Mouse (Mus musculus): ENCODE measurements at regions not wholly inside any gene's neighbourhood (a gene's known extent, or its start where the extent isn't known, plus 50 kb on each side); places are given as distances from the start of the nearest gene placed in this dataset.

GRCm38 (mm10) chr8:8562268-8562667 lies 98.8 kb downstream of the Efnb2 start:
- no peak for DNase-seq

GRCm38 (mm10) chr8:8558050-8558449 lies 103.0 kb downstream of the Efnb2 start:
- no peak for DNase-seq

GRCm38 (mm10) chr8:8556152-8556551 lies 104.9 kb downstream of the Efnb2 start:
- DNase-seq: no peak

GRCm38 (mm10) chr8:8554691-8555090 lies 106.4 kb downstream of the Efnb2 start:
- no peak for DNase-seq

- no peak for DNase-seq
These were observed 108.3 kb downstream of the Efnb2 start for GRCm38 (mm10) chr8:8552779-8553178.

GRCm38 (mm10) chr8:8536626-8537025 lies 124.4 kb downstream of the Efnb2 start:
- no peak for DNase-seq

GRCm38 (mm10) chr8:8534787-8535186 lies 126.3 kb downstream of the Efnb2 start:
- no peak for DNase-seq

DNA sequence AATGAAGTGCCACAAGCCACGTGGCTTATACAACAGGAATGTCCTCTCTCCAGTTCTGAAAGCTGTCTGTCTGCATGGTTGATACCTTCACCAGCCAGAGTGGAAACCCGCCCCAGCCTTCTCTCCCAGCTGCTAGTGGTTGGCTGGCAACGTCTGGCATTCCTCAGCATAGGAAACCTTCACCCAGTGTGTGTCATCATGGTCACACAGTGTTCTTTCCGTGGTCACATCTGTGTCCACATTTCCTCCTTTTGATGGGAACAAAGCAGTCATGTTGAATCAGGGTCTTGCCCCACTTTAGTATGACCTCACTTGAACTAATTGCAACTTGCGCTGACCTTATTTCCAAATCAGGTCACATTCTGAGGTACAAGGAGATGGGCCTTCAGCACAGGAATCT lies 128.1 kb downstream of the Efnb2 start:
- no peak for DNase-seq

DNA sequence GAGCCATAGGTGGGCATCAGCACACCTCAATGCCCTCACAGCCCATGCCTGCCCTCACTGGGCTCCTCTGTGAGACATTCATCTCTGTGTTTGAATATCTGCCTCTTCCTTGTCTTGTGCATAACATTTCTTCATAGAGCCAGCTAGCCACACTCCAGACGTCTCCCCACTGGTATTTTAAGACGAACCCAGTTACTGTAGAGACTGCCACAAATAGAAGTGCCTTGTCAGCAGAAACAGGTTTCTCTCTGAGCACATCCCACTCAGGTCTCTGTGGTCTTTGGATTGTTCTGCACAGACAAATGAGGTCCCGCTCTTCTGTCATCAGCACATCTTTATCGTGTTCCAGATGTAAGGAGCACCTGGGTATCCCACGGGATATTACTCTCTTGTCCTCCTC lies 130.5 kb downstream of the Efnb2 start:
- DNase-seq: no peak

- DNase-seq: no peak
These were observed 139.5 kb downstream of the Efnb2 start for GRCm38 (mm10) chr8:8521532-8521931.

DNA sequence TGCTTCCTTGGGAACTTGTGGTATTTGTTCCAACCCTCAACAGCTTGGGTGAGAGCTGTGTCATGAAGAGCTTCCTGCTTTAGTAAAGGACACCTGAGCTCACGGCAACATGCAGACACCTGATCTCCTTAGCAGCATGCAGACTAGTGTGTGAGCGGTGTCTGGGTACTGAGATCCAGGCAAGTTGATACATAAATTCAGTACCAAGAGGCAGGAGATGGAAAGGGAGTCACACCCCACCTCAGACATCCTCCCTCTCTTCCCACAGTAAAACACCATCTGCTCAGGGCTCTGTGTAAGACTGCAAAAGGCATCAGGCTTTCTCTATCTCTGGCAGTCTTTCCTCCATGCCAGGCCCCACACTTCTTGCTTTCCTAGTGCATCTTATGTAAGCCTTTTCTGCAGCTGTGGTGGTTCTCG lies 141.3 kb downstream of the Efnb2 start:
- DNase-seq: no peak

GRCm38 (mm10) chr8:8517599-8517998 lies 143.4 kb downstream of the Efnb2 start:
- DNase-seq: no peak

- DNase-seq: no peak
These were observed 144.8 kb downstream of the Efnb2 start for GRCm38 (mm10) chr8:8516272-8516671.

DNA sequence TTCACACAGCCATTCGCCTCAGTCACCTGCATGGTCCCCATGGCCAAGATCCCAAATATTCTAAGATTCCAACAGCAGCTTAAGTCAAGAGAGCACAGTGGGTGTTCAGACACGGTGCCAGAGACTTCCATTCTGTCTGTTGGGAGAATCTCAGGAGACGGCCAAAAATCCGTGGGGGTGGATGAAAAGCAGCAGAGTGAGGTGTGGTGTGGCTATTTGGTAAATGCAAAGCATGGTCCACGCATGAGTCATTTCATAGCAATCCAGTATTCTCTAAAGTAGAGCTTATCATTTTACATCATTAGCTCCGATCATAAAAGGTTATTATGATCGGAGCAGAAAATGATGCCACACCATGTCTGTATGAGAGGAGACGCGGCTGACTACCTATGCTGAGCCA lies 161.1 kb downstream of the Efnb2 start:
- DNase-seq: no peak

DNA sequence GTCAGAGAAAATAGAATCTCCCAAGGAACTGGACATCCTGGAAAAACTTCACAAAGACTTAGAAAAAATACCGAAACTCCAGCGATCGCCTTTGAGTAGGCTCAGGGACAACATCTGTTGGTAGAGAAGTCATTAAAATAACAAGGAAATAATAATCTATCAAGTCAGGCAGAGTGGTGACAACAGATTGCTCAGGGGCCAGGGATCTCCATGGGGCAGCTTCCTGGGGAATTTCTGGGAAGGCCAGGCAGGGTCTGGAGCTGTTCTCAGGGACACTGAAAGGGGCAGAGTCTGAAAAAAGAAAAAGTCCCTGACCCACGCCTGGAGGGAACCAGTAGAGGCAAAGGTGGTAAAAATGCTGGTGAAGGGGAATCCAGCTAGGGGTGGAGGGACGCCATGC lies 162.3 kb downstream of the Efnb2 start:
- no peak for DNase-seq

GRCm38 (mm10) chr8:8495472-8495871 lies 165.6 kb downstream of the Efnb2 start:
- no peak for DNase-seq

DNA sequence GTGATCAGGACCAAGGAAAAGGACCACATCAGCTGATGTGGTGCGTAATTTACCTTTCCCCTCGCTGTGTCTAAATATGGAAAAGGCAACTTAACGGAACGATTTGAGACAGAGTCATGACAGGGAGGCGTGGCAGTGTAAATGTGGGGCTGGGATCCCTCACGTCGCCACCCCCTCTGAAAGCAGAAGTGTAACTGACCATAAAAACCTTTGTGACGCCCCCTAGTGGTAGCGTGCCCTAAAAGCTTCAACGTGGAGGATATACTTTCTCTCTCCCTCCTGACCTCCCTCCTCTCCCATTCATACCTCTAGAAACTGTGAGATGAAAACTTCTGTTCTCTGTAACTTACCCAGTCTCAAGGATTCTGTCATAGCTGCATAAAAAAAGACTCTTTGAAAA lies 166.8 kb downstream of the Efnb2 start:
- DNase-seq: no peak

- no peak for DNase-seq
These were observed 169.1 kb downstream of the Efnb2 start for GRCm38 (mm10) chr8:8491908-8492307.

GRCm38 (mm10) chr8:8489784-8490183 lies 171.3 kb downstream of the Efnb2 start:
- DNase-seq: no peak

- peak; percentile 42 for DNase-seq
These were observed 172.1 kb downstream of the Efnb2 start for GRCm38 (mm10) chr8:8488695-8489571.

- DNase-seq: no peak
These were observed 172.8 kb downstream of the Efnb2 start for GRCm38 (mm10) chr8:8488191-8488694.

DNA sequence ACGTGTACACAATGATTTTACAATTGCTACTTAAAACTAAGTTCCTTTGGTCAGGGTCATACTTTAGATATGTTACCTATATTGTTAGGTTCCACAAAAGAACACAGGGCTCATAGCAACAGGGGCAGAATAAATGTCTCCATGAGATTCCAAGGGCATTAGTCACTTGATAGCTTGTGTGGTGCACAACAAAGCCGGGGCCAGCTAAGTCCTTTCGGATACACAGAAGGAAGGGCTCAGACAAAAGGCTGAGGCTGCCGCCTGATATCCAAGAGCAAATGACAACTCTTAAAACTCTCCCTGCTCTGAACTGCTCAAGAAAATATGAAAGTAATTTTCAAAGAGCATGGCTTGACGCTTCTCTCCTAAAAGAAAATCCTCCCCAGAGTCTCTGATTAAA lies 173.3 kb downstream of the Efnb2 start:
- no peak for DNase-seq

- no peak for DNase-seq
These were observed 174.2 kb downstream of the Efnb2 start for GRCm38 (mm10) chr8:8486866-8487265.

DNA sequence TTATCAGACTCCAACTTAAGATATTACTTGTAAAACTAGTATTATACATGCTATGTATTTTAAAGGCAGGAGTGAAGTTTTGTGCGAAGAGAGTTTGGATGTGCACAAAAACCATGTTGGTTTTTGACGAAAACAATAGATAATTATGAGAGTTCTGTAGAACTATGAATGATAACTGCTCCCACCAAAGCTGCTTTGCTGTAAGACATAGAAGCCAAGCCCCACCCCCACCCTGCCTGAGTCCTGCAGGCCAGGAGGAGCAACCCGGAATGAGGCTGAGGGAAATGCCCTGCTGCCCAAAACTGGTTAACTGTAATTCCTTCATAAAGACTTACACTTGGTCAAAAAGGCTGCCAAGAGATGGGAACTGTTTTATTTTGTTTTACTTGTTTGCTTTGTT lies 175.8 kb downstream of the Efnb2 start:
- no peak for DNase-seq

- no peak for DNase-seq
These were observed 176.5 kb downstream of the Efnb2 start for GRCm38 (mm10) chr8:8484546-8484945.
